Mouse (Mus musculus): ENCODE results near the gene Trappc3l.

Gene Trappc3l

DNA sequence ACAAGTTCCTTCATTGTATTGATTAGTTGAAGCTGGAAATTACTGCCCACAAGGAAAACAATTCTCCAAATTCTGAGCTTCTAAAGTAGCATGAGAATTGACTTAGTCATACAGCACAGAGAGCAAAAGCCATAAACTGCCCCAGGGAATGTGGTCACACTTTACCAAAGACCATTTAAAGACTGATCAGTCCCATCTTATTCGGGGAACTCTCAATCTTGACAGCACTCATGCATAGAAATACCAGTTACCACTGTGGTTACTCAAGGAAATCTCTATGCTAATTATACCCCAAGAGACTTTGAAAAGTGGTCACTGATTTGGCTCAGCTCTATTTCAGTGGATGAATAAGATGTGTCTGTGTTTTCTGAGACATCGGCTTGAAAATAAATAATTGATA is 57.8 kb downstream of the Trappc3l start:
- DNase-seq (ENCODE audit: low spot score in 2 of 2), result no peak

DNA sequence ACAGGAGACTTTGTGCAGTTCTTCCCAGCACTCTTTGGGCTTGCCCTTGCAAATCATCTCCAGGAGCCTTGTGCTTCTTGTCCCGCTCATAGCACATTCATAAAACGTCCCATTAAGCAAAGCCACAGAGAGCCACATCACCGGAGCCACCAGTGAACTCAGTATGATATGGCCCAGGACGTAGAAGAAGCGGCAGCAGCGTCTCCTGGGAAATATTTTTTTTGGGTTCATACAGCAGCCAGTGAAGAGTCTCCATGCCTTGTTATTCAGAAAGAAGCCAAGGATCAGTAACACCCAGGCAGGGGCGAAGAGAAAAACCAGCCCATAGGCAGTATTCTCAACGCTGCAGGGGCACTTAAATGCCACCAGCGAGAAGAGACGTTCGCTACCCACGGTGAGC is 58.6 kb downstream of the Trappc3l start:
- no peak for DNase-seq (ENCODE audit: low spot score in 2 of 2)

DNA sequence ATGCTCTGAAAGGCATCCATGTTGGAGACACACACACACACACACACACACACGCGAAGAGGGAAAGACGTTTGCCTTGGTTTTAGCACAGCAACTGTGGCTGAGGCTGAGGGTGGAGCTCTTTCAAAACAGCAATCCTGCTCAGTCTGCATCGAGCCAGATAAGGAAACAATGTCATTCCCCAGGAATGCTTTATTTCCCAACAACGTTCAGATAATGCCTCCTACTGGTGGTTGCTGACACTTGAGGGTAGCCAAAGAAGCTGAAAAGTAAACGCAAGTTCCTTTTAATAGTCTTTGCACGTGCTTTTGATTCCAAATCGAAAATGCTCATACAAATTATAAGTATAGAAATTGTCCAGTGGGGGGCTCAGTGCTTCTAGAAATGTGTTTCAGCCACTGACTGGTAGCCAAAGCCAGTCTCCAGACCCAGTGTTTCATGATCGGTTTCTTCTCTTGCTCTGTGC is 59.1 kb downstream of the Trappc3l start, which contains the start of gene Calhm5:
Gene Calhm5, minus strand, starts transcription at position 102 of the 466 bp plus-strand sequence.
- peak; percentile 9 to 27 for DNase-seq (ENCODE audit: low spot score in 2 of 2)

GRCm38 (mm10) chr10:34110863-34111465 is 73.6 kb downstream of the Trappc3l start:
- DNase-seq (ENCODE audit: low spot score in 2 of 2), result no peak

DNA sequence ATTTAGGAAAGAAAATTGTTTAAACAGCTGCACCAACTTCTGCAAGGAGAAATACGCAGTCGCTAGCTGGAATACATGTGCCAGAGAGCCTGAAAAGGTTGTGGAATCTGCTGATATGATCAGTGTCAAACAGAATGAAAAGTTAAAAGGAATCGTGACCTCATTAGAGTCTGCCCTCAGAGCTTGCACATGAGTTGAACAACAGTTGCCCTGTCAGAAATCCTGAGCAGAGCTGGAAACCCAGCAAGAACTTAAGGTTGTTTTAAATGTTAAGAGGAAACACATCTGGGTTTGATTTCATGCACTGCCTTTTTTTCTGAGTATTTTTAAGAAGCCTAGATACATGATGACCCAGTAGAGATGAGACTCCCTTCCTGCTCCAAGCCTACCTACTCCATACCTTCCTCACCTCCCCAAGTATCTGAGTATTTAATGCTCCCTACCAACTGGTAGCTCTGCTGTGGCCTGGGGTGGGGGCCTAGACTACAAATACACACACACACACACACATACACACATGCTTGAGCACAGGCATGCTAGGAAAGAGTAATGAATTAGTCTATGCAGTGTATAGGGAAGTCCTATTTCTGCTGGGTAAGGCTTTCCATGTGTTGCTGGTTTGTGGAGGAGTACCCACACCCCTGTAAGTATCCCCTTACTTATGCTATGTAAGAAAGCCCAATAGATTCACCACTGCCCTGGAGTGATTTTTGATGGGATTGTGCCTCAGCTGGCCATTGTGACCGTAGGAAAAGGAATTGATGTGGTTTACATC is 74.8 kb downstream of the Trappc3l start:
- no peak for DNase-seq (ENCODE audit: low spot score in 2 of 2)

GRCm38 (mm10) chr10:34117131-34117530 is 79.7 kb downstream of the Trappc3l start:
- no peak for DNase-seq (ENCODE audit: low spot score in 2 of 2)

- DNase-seq (ENCODE audit: low spot score in 2 of 2), result no peak
Observed at GRCm38 (mm10) chr10:34117770-34118169, 80.4 kb downstream of the Trappc3l start.

DNA sequence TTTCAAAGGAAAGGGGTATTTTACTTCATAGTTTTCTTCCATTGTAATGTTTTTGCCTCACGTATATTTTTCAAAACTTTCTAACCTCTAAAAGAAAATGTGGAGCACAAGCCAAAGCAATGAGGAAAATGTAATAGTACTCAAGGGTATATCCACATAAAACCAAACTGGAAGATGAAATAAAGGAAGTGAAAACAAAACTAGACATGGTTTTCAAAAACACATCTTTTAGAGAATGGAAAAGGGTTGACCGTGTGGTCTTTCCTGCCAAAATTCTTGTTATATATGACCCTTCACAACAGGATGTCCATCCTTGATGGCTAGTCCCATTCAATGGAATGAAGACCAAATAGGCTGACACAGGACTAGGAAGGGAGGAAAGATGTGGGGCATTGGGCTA is 81.0 kb downstream of the Trappc3l start:
- no peak for DNase-seq (ENCODE audit: low spot score in 2 of 2)

DNA sequence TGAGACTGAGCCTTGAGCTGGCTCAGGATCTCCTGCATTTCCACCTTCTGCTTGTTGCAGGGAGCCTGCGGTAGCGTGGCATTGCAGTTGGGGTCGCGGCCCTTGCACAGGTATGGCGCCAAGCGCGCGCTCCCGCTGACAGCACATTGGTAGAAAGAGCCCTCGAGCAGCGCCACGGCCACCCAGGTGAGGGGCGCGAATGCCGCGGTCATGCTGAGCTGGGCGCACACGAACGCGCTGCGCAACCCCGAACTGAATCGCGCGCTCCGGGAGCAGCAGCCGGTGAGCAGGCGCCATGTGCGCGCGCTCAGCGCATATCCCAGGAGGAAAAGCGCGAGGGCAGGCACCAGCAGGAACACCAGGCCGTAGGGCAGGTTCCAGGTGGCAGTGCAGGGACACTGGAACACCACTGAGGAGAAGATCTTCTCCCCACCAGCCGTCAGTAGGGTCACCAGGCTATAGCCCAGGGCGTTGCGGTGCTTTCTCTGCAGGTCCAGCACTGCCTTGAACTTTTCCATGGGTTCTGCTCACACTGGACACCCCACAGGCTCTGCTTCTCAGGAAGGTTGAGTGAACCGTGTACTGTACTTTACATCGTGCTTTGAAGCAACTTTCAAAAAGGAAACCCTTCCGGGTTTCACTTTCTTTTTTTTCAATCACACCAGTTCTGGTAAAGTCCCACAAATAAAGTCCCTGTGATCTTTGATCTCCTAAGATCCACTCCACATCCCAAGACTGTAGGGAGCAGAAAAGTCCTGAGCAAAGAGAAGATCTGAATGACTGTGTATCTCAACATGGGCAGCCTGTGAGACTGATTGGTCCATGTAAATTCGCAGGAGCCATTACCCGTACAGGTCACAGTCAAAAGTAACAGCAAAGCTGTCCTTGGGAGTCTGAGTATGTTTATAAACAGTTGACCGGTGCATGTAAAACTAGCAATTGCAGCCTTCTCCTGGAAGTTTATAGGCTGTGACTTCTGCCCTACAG is 90.3 kb downstream of the Trappc3l start, which contains the start of gene Calhm6:
Gene Calhm6, minus strand, starts transcription at position 593 of the 987 bp plus-strand sequence.
- DNase-seq (ENCODE audit: low spot score in 2 of 2), result peak in 1 of 2 experiments; percentile 18

- no peak for DNase-seq (ENCODE audit: low spot score in 2 of 2)
Observed at GRCm38 (mm10) chr10:34128391-34128790, 91.0 kb downstream of the Trappc3l start.

DNA sequence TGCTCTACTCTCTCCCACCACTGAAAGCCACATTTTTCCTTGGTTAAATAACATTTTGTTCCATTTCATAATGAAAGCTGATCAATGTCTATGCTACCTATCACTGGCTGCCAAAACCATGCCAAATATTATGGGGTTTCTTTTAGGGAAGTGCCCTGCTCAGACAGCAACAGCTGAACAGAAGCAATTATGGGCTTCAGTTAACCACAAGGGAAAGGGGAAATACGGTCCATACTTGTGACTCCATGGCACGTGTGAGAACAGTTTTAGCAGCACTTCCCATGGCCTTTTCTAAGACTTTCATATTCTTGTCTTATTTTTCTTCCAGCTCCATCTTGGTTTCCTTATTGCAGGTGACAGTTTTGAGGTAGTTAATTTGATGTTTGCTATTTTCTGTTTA is 94.0 kb downstream of the Trappc3l start:
- no peak for DNase-seq (ENCODE audit: low spot score in 2 of 2)

- no peak for DNase-seq (ENCODE audit: low spot score in 2 of 2)
Observed at GRCm38 (mm10) chr10:34136432-34136831, 99.0 kb downstream of the Trappc3l start.

- DNase-seq (ENCODE audit: low spot score in 2 of 2), result no peak
Observed at GRCm38 (mm10) chr10:34138027-34138426, 100.6 kb downstream of the Trappc3l start.

DNA sequence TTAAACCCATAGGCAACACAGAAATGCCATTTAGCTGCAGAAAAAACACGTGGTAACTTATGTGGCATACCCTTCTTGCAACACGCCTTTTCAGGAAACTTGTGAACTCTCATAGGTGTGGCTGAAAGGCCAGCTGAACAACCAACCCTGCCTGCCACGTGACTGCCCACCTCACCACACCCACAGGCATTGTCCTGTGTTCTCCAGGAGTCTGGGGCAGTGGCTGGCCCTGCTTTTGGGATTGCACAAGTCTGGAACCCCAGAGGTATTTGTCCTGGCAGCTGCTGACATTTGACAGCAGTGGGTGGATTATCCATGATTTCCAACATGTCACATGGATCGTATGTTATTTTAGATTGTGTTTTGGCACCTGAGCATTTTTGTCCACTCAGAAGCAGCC is 102.4 kb downstream of the Trappc3l start:
- DNase-seq (ENCODE audit: low spot score in 2 of 2), result no peak

DNA sequence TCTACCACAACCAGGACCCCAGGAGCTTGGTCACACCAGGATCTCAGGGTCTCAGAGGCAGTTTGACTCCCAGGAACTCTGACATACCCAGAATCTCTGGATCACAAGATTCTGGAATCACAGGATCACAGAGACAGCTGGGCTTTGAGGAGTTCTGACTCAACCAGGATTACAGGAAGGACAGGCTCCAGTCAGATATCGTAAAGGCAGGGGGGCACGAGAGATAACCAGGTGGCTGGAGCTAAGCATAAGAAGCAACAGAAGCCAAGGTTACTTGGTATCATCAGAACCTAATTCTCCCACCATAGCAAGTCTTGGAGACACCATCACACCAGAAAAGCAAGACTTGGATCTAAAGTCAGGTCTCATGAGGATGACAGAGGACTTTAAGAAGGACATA is 104.3 kb downstream of the Trappc3l start:
- no peak for DNase-seq (ENCODE audit: low spot score in 2 of 2)

DNA sequence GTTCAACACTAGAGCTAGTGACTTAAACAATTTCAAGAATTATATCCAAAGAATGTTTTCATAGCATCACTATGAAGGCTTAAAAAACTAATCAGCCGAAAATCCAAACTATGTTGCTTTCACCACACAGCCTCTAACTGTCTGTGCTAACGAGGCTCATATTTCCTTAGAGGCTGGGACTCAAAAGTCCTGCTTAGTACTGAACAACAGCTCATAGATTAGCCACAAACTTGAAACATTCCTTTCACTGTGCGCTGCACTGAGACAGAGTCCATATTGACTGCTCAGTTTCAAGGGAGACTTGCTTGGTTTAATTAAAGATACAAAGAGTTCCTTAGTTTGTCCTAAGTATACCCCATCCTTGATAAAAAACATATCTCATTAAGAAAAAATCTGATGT is 112.4 kb downstream of the Trappc3l start:
- DNase-seq (ENCODE audit: low spot score in 2 of 2), result no peak

GRCm38 (mm10) chr10:34150454-34150853 is 113.1 kb downstream of the Trappc3l start:
- DNase-seq (ENCODE audit: low spot score in 2 of 2), result no peak

- no peak for DNase-seq (ENCODE audit: low spot score in 2 of 2)
Observed at GRCm38 (mm10) chr10:34151827-34152226, 114.4 kb downstream of the Trappc3l start.

GRCm38 (mm10) chr10:34155796-34156554 is 118.6 kb downstream of the Trappc3l start:
- no peak for DNase-seq (ENCODE audit: low spot score in 2 of 2)
